Mouse (Mus musculus) forebrain, embryonic 13.5 days (tissue): ENCODE measurements around the gene Serac1. TPM values are rescaled to one million over a fixed set of nuclear protein-coding genes. Genes with fewer than 3 reads are reported as not detected.
A peak's percentile ranks its signal among the peaks of the same experiment; 100 is the strongest.
"Not testable (repeated sequence)": the region's sequence is repeated elsewhere in the genome, so short reads cannot be mapped to it uniquely, and the experiment has no call there.

ENCODE experiments used
- ATAC-seq: fragments of 200-750 bp; cut with Nextera tagmentation; 2 replicates; pipeline ENCODE4 v1.8.0; 2017
- H3K27ac ChIP-seq: fragments of 300-500 bp; sonication (generic); 2 replicates; pipeline ENCODE4 v1.5.1; 2015; ENCODE audit warnings: inconsistent platforms, mild to moderate bottlenecking, moderate library complexity
- H3K27me3 ChIP-seq: fragments of 300-500 bp; sonication (generic); 2 replicates; pipeline ENCODE4 v1.6.1; 2015; ENCODE audit warnings: mild to moderate bottlenecking, inconsistent platforms
- H3K36me3 ChIP-seq: fragments of 300-500 bp; sonication (generic); 2 replicates; pipeline ENCODE4 v1.6.1; 2015; ENCODE audit warnings: mild to moderate bottlenecking, inconsistent platforms; ENCODE audit not compliant: poor library complexity, severe bottlenecking
- H3K4me1 ChIP-seq: fragments of 300-500 bp; sonication (generic); 2 replicates; pipeline ENCODE4 v1.6.1; 2015; ENCODE audit warnings: inconsistent platforms
- H3K4me2 ChIP-seq: fragments of 300-500 bp; sonication (generic); 2 replicates; pipeline ENCODE4 v1.6.1; 2015; ENCODE audit warnings: inconsistent platforms, mild to moderate bottlenecking, moderate library complexity
- H3K4me3 ChIP-seq: fragments of 300-500 bp; sonication (generic); 2 replicates; pipeline ENCODE4 v1.5.1; 2015; ENCODE audit warnings: mild to moderate bottlenecking, inconsistent platforms
- H3K9ac ChIP-seq: fragments of 300-500 bp; sonication (generic); 2 replicates; pipeline ENCODE4 v1.6.1; 2015; ENCODE audit warnings: mild to moderate bottlenecking, inconsistent platforms
- H3K9me3 ChIP-seq: fragments of 300-500 bp; sonication (generic); replicated peaks from 2 replicates; pipeline ENCODE4 v1.6.1; 2016; ENCODE audit warnings: inconsistent platforms
- WGBS: fragments of 180-500 bp; shearing (Covaris S2); methylation state at CpG from one replicate; pipeline ENCODE4 v1.1.7; 2015; 5-methylcytosine and 5-hydroxymethylcytosine counted together
- polyA plus RNA-seq: library from polyadenylated mRNA; unstranded; fragments of >200 nt; fragmentation: Nextera tagmentation; extraction: Ambion mirVana; gene quantifications from 2 replicates; pipeline ENCODE4 v1.2.1, GENCODE M21; 2015

Gene Serac1
- polyA plus RNA-seq, 1 experiment from 2014 or later, result 10.9 TPM

- Histone ChIP-seq H3K36me3 (peaks cover 56% of the 10 kb centered on the region), H3K4me3 (no peak overlapping the region), H3K4me2 (no peak overlapping the region), H3K9me3 (no peaks in the 10 kb centered on the region), H3K27ac (no peak overlapping the region), H3K27me3 (no peaks in the 10 kb centered on the region), H3K4me1 (no peaks in the 10 kb centered on the region), H3K9ac (no peak overlapping the region)
- WGBS, result 85% methylated on average over 8 of the region's 8 CpGs
- ATAC-seq, result no peak
These were observed 16.7 kb downstream of the Serac1 start for GRCm38 (mm10) chr17:6062793-6063192.

GRCm38 (mm10) chr17:6054934-6055355, 24.6 kb downstream of the Serac1 start:
- Histone ChIP-seq H3K9me3 (no peaks in the 10 kb centered on the region), H3K27ac (no peak overlapping the region), H3K4me1 (no peaks in the 10 kb centered on the region), H3K4me2 (no peak overlapping the region), H3K9ac (no peak overlapping the region), H3K27me3 (no peaks in the 10 kb centered on the region), H3K36me3 (peaks cover 23% of the 10 kb centered on the region), H3K4me3 (no peak overlapping the region)
- ATAC-seq, result no peak
- 25% methylated on average over 5 of the region's 5 CpGs for WGBS

GRCm38 (mm10) chr17:6052801-6053200, 26.7 kb downstream of the Serac1 start:
- no peak for ATAC-seq
- H3K9me3 ChIP-seq, result no peaks in the 10 kb centered on the region
- peaks cover 31% of the 10 kb centered on the region for H3K36me3 ChIP-seq
- no peak overlapping the region for H3K4me2 ChIP-seq
- 30% methylated on average over 4 of the region's 4 CpGs for WGBS
- H3K4me3 ChIP-seq, result no peak overlapping the region
- no peak overlapping the region for H3K27ac ChIP-seq
- no peaks in the 10 kb centered on the region for H3K27me3 ChIP-seq
- H3K9ac ChIP-seq, result no peak overlapping the region
- H3K4me1 ChIP-seq, result no peaks in the 10 kb centered on the region

- Histone ChIP-seq H3K9ac (no peak overlapping the region), H3K4me2 (no peak overlapping the region), H3K27ac (no peak overlapping the region), H3K27me3 (no peaks in the 10 kb centered on the region), H3K4me1 (no peaks in the 10 kb centered on the region), H3K36me3 (peaks cover 9% of the 10 kb centered on the region), H3K9me3 (no peaks in the 10 kb centered on the region), H3K4me3 (no peak overlapping the region)
- 89% methylated on average over 10 of the region's 10 CpGs for WGBS
- no peak for ATAC-seq
These were observed 42.0 kb downstream of the Serac1 start for GRCm38 (mm10) chr17:6037507-6037906.

GRCm38 (mm10) chr17:6036872-6037271, 42.7 kb downstream of the Serac1 start:
- H3K27ac ChIP-seq, result no peak overlapping the region
- no peak overlapping the region for H3K9ac ChIP-seq
- 90% methylated on average over 11 of the region's 11 CpGs for WGBS
- H3K36me3 ChIP-seq, result peaks cover 3% of the 10 kb centered on the region
- no peaks in the 10 kb centered on the region for H3K27me3 ChIP-seq
- no peak overlapping the region for H3K4me3 ChIP-seq
- H3K4me2 ChIP-seq, result no peak overlapping the region
- ATAC-seq, result no peak
- no peaks in the 10 kb centered on the region for H3K9me3 ChIP-seq
- H3K4me1 ChIP-seq, result no peaks in the 10 kb centered on the region

- H3K4me3 ChIP-seq, result no peak overlapping the region
- WGBS, result 89% methylated on average over 8 of the region's 8 CpGs
- no peak overlapping the region for H3K9ac ChIP-seq
- no peak for ATAC-seq
- H3K9me3 ChIP-seq, result no peaks in the 10 kb centered on the region
- no peaks in the 10 kb centered on the region for H3K36me3 ChIP-seq
- no peaks in the 10 kb centered on the region for H3K4me1 ChIP-seq
- H3K27ac ChIP-seq, result no peak overlapping the region
- no peak overlapping the region for H3K4me2 ChIP-seq
- no peaks in the 10 kb centered on the region for H3K27me3 ChIP-seq
These were observed 43.1 kb downstream of the Serac1 start for GRCm38 (mm10) chr17:6036458-6036857.

GRCm38 (mm10) chr17:6035661-6036060, 43.9 kb downstream of the Serac1 start:
- Histone ChIP-seq H3K4me2 (no peak overlapping the region), H3K4me3 (no peak overlapping the region), H3K9me3 (no peaks in the 10 kb centered on the region), H3K4me1 (no peaks in the 10 kb centered on the region), H3K9ac (no peak overlapping the region), H3K27ac (no peak overlapping the region), H3K27me3 (no peaks in the 10 kb centered on the region), H3K36me3 (no peaks in the 10 kb centered on the region)
- no peak for ATAC-seq
- WGBS, result 36% methylated on average over 8 of the region's 8 CpGs

- no peak for ATAC-seq
- 92% methylated on average over 7 of the region's 7 CpGs for WGBS
- H3K27me3 ChIP-seq, result no peaks in the 10 kb centered on the region
These were observed 53.7 kb downstream of the Serac1 start for GRCm38 (mm10) chr17:6025831-6026230.

GRCm38 (mm10) chr17:6021374-6021789, 58.2 kb downstream of the Serac1 start:
- H3K4me3 ChIP-seq, H3K36me3 ChIP-seq, H3K27me3 ChIP-seq, H3K27ac ChIP-seq, H3K9me3 ChIP-seq, H3K4me1 ChIP-seq, H3K9ac ChIP-seq: not testable (repeated sequence)
- ATAC-seq, result 0 out of 2 replicates have a peak, but pooled peaks have one; percentile 36
- peak overlapping the region; percentile 45 for H3K4me2 ChIP-seq
- WGBS, result 53% methylated on average over 5 of the region's 5 CpGs

More at GRCm38 (mm10) chr17:6025831-6026230, 53.7 kb downstream of the Serac1 start:
- Histone ChIP-seq H3K27ac (no peak overlapping the region), H3K4me3 (no peak overlapping the region), H3K9ac (no peak overlapping the region), H3K9me3 (no peaks in the 10 kb centered on the region), H3K4me1 (no peaks in the 10 kb centered on the region), H3K36me3 (no peaks in the 10 kb centered on the region), H3K4me2 (no peak overlapping the region)

GRCm38 (mm10) chr17:6020636-6021035, 58.9 kb downstream of the Serac1 start:
- Histone ChIP-seq H3K4me2 (no peak overlapping the region), H3K27ac (no peak overlapping the region), H3K9me3 (no peaks in the 10 kb centered on the region), H3K4me3 (no peak overlapping the region), H3K9ac (no peak overlapping the region), H3K4me1 (no peaks in the 10 kb centered on the region), H3K36me3 (no peaks in the 10 kb centered on the region), H3K27me3 (no peaks in the 10 kb centered on the region)
- 62% methylated on average over 7 of the region's 7 CpGs for WGBS
- no peak for ATAC-seq

GRCm38 (mm10) chr17:6019776-6020175, 59.8 kb downstream of the Serac1 start:
- H3K9me3 ChIP-seq, result no peaks in the 10 kb centered on the region
- H3K4me1 ChIP-seq, result no peaks in the 10 kb centered on the region
- H3K9ac ChIP-seq, result no peak overlapping the region
- H3K36me3 ChIP-seq, result no peaks in the 10 kb centered on the region
- WGBS, result 68% methylated on average over 1 of the region's 2 CpGs
- H3K4me3 ChIP-seq, result no peak overlapping the region
- ATAC-seq, result no peak
- H3K27me3 ChIP-seq, result no peaks in the 10 kb centered on the region
- no peak overlapping the region for H3K27ac ChIP-seq
- no peak overlapping the region for H3K4me2 ChIP-seq

- Histone ChIP-seq H3K4me3 (no peak overlapping the region), H3K9me3 (no peaks in the 10 kb centered on the region), H3K36me3 (no peaks in the 10 kb centered on the region), H3K4me2 (no peak overlapping the region), H3K27me3 (no peaks in the 10 kb centered on the region), H3K9ac (no peak overlapping the region), H3K27ac (no peak overlapping the region), H3K4me1 (no peaks in the 10 kb centered on the region)
- ATAC-seq, result no peak
- 72% methylated on average over 4 of the region's 4 CpGs for WGBS
These were observed 61.2 kb downstream of the Serac1 start for GRCm38 (mm10) chr17:6018348-6018747.

- H3K27ac ChIP-seq, result no peak overlapping the region
- ATAC-seq, result no peak
These were observed 62.3 kb downstream of the Serac1 start for GRCm38 (mm10) chr17:6017268-6017667.

More at GRCm38 (mm10) chr17:6017268-6017667, 62.3 kb downstream of the Serac1 start:
- Histone ChIP-seq H3K4me1 (no peaks in the 10 kb centered on the region), H3K36me3 (no peaks in the 10 kb centered on the region), H3K4me2 (no peak overlapping the region), H3K9me3 (no peaks in the 10 kb centered on the region), H3K27me3 (no peaks in the 10 kb centered on the region), H3K4me3 (no peak overlapping the region), H3K9ac (no peak overlapping the region)
- 70% methylated on average over 12 of the region's 12 CpGs for WGBS
